Mouse (Mus musculus) retina, postnatal 1 day (tissue): Measurements from ENCODE around the gene Cadm2.

Experiments
- DNase-seq: peaks from one replicate; pipeline ENCODE4 v3.0.0-alpha.2; 2012

Gene Cadm2

GRCm38 (mm10) chr16:66922753-66923152 lies 698.0 kb downstream of the Cadm2 start:
- DNase-seq, result no peak

GRCm38 (mm10) chr16:66921414-66921915 lies 699.2 kb downstream of the Cadm2 start:
- no peak for DNase-seq

- no peak for DNase-seq
Measured at GRCm38 (mm10) chr16:66919889-66920402, 700.8 kb downstream of the Cadm2 start.

- no peak for DNase-seq
Measured at GRCm38 (mm10) chr16:66901801-66902200, 718.9 kb downstream of the Cadm2 start.

- DNase-seq, result peak; percentile 48
Measured at GRCm38 (mm10) chr16:66900664-66901063, 720.0 kb downstream of the Cadm2 start.

- DNase-seq, result no peak
Measured at GRCm38 (mm10) chr16:66892359-66892758, 728.3 kb downstream of the Cadm2 start.

GRCm38 (mm10) chr16:66891559-66892247 lies 729.0 kb downstream of the Cadm2 start:
- no peak for DNase-seq

- no peak for DNase-seq
Measured at GRCm38 (mm10) chr16:66889907-66890306, 730.8 kb downstream of the Cadm2 start.

GRCm38 (mm10) chr16:66882597-66882996 lies 738.1 kb downstream of the Cadm2 start:
- peak; percentile 8 for DNase-seq

GRCm38 (mm10) chr16:66871201-66871600 lies 749.5 kb downstream of the Cadm2 start:
- DNase-seq, result no peak

- DNase-seq, result no peak
Measured at GRCm38 (mm10) chr16:66851047-66851446, 769.7 kb downstream of the Cadm2 start.

GRCm38 (mm10) chr16:66824866-66825265 lies 795.8 kb downstream of the Cadm2 start:
- DNase-seq, result no peak

- no peak for DNase-seq
Measured at GRCm38 (mm10) chr16:66811495-66811894, 809.2 kb downstream of the Cadm2 start.

GRCm38 (mm10) chr16:66798204-66798603 lies 822.5 kb downstream of the Cadm2 start:
- DNase-seq, result no peak

- DNase-seq, result no peak
Measured at GRCm38 (mm10) chr16:66793067-66793466, 827.6 kb downstream of the Cadm2 start.

GRCm38 (mm10) chr16:66771883-66772282 lies 848.8 kb downstream of the Cadm2 start:
- DNase-seq, result peak; percentile 7

GRCm38 (mm10) chr16:66769545-66769944 lies 851.2 kb downstream of the Cadm2 start:
- no peak for DNase-seq

- peak; percentile 12 for DNase-seq
Measured at GRCm38 (mm10) chr16:66768684-66769389, 851.9 kb downstream of the Cadm2 start.

GRCm38 (mm10) chr16:66761546-66762473 lies 858.9 kb downstream of the Cadm2 start:
- no peak for DNase-seq

GRCm38 (mm10) chr16:66748533-66748932 lies 872.2 kb downstream of the Cadm2 start:
- no peak for DNase-seq

GRCm38 (mm10) chr16:66731212-66731611 lies 889.5 kb downstream of the Cadm2 start:
- peak; percentile 33 for DNase-seq

- peak; percentile 21 for DNase-seq
Measured at GRCm38 (mm10) chr16:66706476-66706875, 914.2 kb downstream of the Cadm2 start.

- DNase-seq, result no peak
Measured at GRCm38 (mm10) chr16:66694783-66695182, 925.9 kb downstream of the Cadm2 start.
